Mouse (Mus musculus) B cell, adult 2 months (primary cell): Measurements from ENCODE around the gene Foxc2.

Source experiments
- DNase-seq, 2 experiments: peaks; one replicate each; pipeline ENCODE4 v3.0.0; 2022

The Foxc2 gene

GRCm38 (mm10) chr8:121152394-121152793 is 36.4 kb downstream of the Foxc2 start:
- no peak for DNase-seq

GRCm38 (mm10) chr8:121156990-121157491 is 41.1 kb downstream of the Foxc2 start:
- DNase-seq, result no peak

GRCm38 (mm10) chr8:121158812-121159211 is 42.8 kb downstream of the Foxc2 start:
- DNase-seq, result no peak

GRCm38 (mm10) chr8:121161437-121161836 is 45.5 kb downstream of the Foxc2 start:
- DNase-seq, result no peak

GRCm38 (mm10) chr8:121162413-121162812 is 46.4 kb downstream of the Foxc2 start:
- DNase-seq, result no peak

- no peak for DNase-seq
Observed at GRCm38 (mm10) chr8:121162906-121163695, 47.1 kb downstream of the Foxc2 start.

- no peak for DNase-seq
Observed at GRCm38 (mm10) chr8:121164017-121164469, 48.1 kb downstream of the Foxc2 start.

- DNase-seq, result no peak
Observed at GRCm38 (mm10) chr8:121168033-121168432, 52.1 kb downstream of the Foxc2 start.
